Mouse (Mus musculus): ENCODE results near the gene Gm6370. TPM values are rescaled to one million over a fixed set of nuclear protein-coding genes. Genes with fewer than 3 reads are reported as not detected.
"Not testable (repeated sequence)": the region's sequence is repeated elsewhere in the genome, so short reads cannot be mapped to it uniquely, and the experiment has no call there.

Gm6370 gene
- polyA plus RNA-seq, 1 experiment from 2014 or later, result not detected

GRCm38 (mm10) chr5:146471311-146471710 lies 19.9 kb upstream of the Gm6370 start:
- whole genome bisulfite sequencing, result 68% methylated on average over 5 of the region's 5 CpGs
- H3K27me3 ChIP-seq (ENCODE audit: control insufficient read depth, insufficient read depth, low read length), result no peaks in the 10 kb centered on the region
- no peaks in the 10 kb centered on the region for H3K9me3 ChIP-seq (replicated peaks; ENCODE audit: control insufficient read depth, low read length)
- no peak overlapping the region for H3K9ac ChIP-seq (ENCODE audit: low read length)
- H3K36me3 ChIP-seq (ENCODE audit: control insufficient read depth, insufficient read depth, low read length), result no peaks in the 10 kb centered on the region
- no peak for ATAC-seq (ENCODE audit: insufficient read depth, low FRiP score)
- no peak overlapping the region for H3K4me2 ChIP-seq (ENCODE audit: low read depth, low read length)
- no peak overlapping the region for H3K4me3 ChIP-seq (replicated peaks; ENCODE audit: low read length)
- H3K27ac ChIP-seq (ENCODE audit: low read length), result no peak overlapping the region
- no peaks in the 10 kb centered on the region for H3K4me1 ChIP-seq (ENCODE audit: control insufficient read depth, insufficient read depth, low read length)

- Histone ChIP-seq H3K4me2 (ENCODE audit: low read depth, low read length) (no peak overlapping the region), H3K9ac (ENCODE audit: low read length) (no peak overlapping the region), H3K27ac (ENCODE audit: low read length) (no peak overlapping the region), H3K36me3 (ENCODE audit: control insufficient read depth, insufficient read depth, low read length) (no peaks in the 10 kb centered on the region), H3K27me3 (ENCODE audit: control insufficient read depth, insufficient read depth, low read length) (no peaks in the 10 kb centered on the region), H3K4me1 (ENCODE audit: control insufficient read depth, insufficient read depth, low read length) (no peaks in the 10 kb centered on the region), H3K4me3 (replicated peaks; ENCODE audit: low read length) (no peak overlapping the region), H3K9me3 (replicated peaks; ENCODE audit: control insufficient read depth, low read length) (no peaks in the 10 kb centered on the region)
- no peak for ATAC-seq (ENCODE audit: insufficient read depth, low FRiP score)
- WGBS, result 83% methylated on average over 12 of the region's 12 CpGs
These were observed 19.3 kb upstream of the Gm6370 start for GRCm38 (mm10) chr5:146471821-146472220.

GRCm38 (mm10) chr5:146479564-146479963 lies 11.6 kb upstream of the Gm6370 start:
- WGBS, result 7% methylated on average over 4 of the region's 4 CpGs
- ATAC-seq (ENCODE audit: insufficient read depth, low FRiP score); H3K36me3 ChIP-seq (ENCODE audit: control insufficient read depth, insufficient read depth, low read length); H3K9ac ChIP-seq (ENCODE audit: low read length); H3K9me3 ChIP-seq (replicated peaks; ENCODE audit: control insufficient read depth, low read length); H3K27me3 ChIP-seq (ENCODE audit: control insufficient read depth, insufficient read depth, low read length); H3K27ac ChIP-seq (ENCODE audit: low read length); H3K4me1 ChIP-seq (ENCODE audit: control insufficient read depth, insufficient read depth, low read length); H3K4me2 ChIP-seq (ENCODE audit: low read depth, low read length); H3K4me3 ChIP-seq (replicated peaks; ENCODE audit: low read length): not testable (repeated sequence)

GRCm38 (mm10) chr5:146481665-146482064 lies 9.5 kb upstream of the Gm6370 start, which contains the start of gene Gm6408:
TSS of gene Gm6408 (plus strand) at chr5:146481965.
- H3K9ac ChIP-seq (ENCODE audit: low read length); H3K36me3 ChIP-seq (ENCODE audit: control insufficient read depth, insufficient read depth, low read length); ATAC-seq (ENCODE audit: insufficient read depth, low FRiP score); H3K4me1 ChIP-seq (ENCODE audit: control insufficient read depth, insufficient read depth, low read length); H3K27ac ChIP-seq (ENCODE audit: low read length); H3K4me2 ChIP-seq (ENCODE audit: low read depth, low read length); H3K4me3 ChIP-seq (replicated peaks; ENCODE audit: low read length); H3K27me3 ChIP-seq (ENCODE audit: control insufficient read depth, insufficient read depth, low read length); H3K9me3 ChIP-seq (replicated peaks; ENCODE audit: control insufficient read depth, low read length): not testable (repeated sequence)
- 100% methylated on average over 2 of the region's 3 CpGs for WGBS

GRCm38 (mm10) chr5:146488959-146489358 lies 2.2 kb upstream of the Gm6370 start:
- not testable (repeated sequence) for ATAC-seq (ENCODE audit: insufficient read depth, low FRiP score); H3K9me3 ChIP-seq (replicated peaks; ENCODE audit: control insufficient read depth, low read length); H3K36me3 ChIP-seq (ENCODE audit: control insufficient read depth, insufficient read depth, low read length); H3K4me3 ChIP-seq (replicated peaks; ENCODE audit: low read length); H3K27me3 ChIP-seq (ENCODE audit: control insufficient read depth, insufficient read depth, low read length); H3K9ac ChIP-seq (ENCODE audit: low read length); H3K27ac ChIP-seq (ENCODE audit: low read length); H3K4me2 ChIP-seq (ENCODE audit: low read depth, low read length); H3K4me1 ChIP-seq (ENCODE audit: control insufficient read depth, insufficient read depth, low read length)
- WGBS, result 11% methylated on average over 3 of the region's 4 CpGs

GRCm38 (mm10) chr5:146502099-146502498 lies 10.9 kb downstream of the Gm6370 start, which contains the start of gene 4930449I24Rik:
TSS of gene 4930449I24Rik (plus strand) at chr5:146502399.
- not testable (repeated sequence) for H3K27me3 ChIP-seq (ENCODE audit: control insufficient read depth, insufficient read depth, low read length); H3K4me1 ChIP-seq (ENCODE audit: control insufficient read depth, insufficient read depth, low read length); H3K4me3 ChIP-seq (replicated peaks; ENCODE audit: low read length); H3K9ac ChIP-seq (ENCODE audit: low read length); H3K4me2 ChIP-seq (ENCODE audit: low read depth, low read length); H3K27ac ChIP-seq (ENCODE audit: low read length); H3K36me3 ChIP-seq (ENCODE audit: control insufficient read depth, insufficient read depth, low read length); ATAC-seq (ENCODE audit: insufficient read depth, low FRiP score); H3K9me3 ChIP-seq (replicated peaks; ENCODE audit: control insufficient read depth, low read length)
- WGBS, result no CpG with 5 or more reads among the region's 5 CpGs

GRCm38 (mm10) chr5:146513823-146514222 lies 22.7 kb downstream of the Gm6370 start, which contains the start of gene Gm3402:
TSS of gene Gm3402 (plus strand) at chr5:146514123.
- not testable (repeated sequence) for H3K9ac ChIP-seq (ENCODE audit: low read length); H3K4me2 ChIP-seq (ENCODE audit: low read depth, low read length); H3K36me3 ChIP-seq (ENCODE audit: control insufficient read depth, insufficient read depth, low read length); H3K27me3 ChIP-seq (ENCODE audit: control insufficient read depth, insufficient read depth, low read length); H3K9me3 ChIP-seq (replicated peaks; ENCODE audit: control insufficient read depth, low read length); H3K4me3 ChIP-seq (replicated peaks; ENCODE audit: low read length); ATAC-seq (ENCODE audit: insufficient read depth, low FRiP score); H3K4me1 ChIP-seq (ENCODE audit: control insufficient read depth, insufficient read depth, low read length); H3K27ac ChIP-seq (ENCODE audit: low read length)
- no CpG with 5 or more reads among the region's 5 CpGs for WGBS

- H3K27ac ChIP-seq (ENCODE audit: low read length); H3K9ac ChIP-seq (ENCODE audit: low read length); H3K36me3 ChIP-seq (ENCODE audit: control insufficient read depth, insufficient read depth, low read length); ATAC-seq (ENCODE audit: insufficient read depth, low FRiP score); H3K4me3 ChIP-seq (replicated peaks; ENCODE audit: low read length); H3K9me3 ChIP-seq (replicated peaks; ENCODE audit: control insufficient read depth, low read length); H3K4me1 ChIP-seq (ENCODE audit: control insufficient read depth, insufficient read depth, low read length); H3K27me3 ChIP-seq (ENCODE audit: control insufficient read depth, insufficient read depth, low read length); H3K4me2 ChIP-seq (ENCODE audit: low read depth, low read length): not testable (repeated sequence)
- no CpG with 5 or more reads among the region's 3 CpGs for WGBS
These were observed 34.3 kb downstream of the Gm6370 start, which contains the start of gene Gm3404 for GRCm38 (mm10) chr5:146525501-146525900. TSS of gene Gm3404 (plus strand) at chr5:146525801.

GRCm38 (mm10) chr5:146537347-146537746 lies 46.2 kb downstream of the Gm6370 start, which contains the start of gene Gm3409:
TSS of gene Gm3409 (plus strand) at chr5:146537647.
- not testable (repeated sequence) for ATAC-seq (ENCODE audit: insufficient read depth, low FRiP score)
- WGBS, result 93% methylated on average over 2 of the region's 3 CpGs

More at GRCm38 (mm10) chr5:146537347-146537746, 46.2 kb downstream of the Gm6370 start, which contains the start of gene Gm3409:
- not testable (repeated sequence) for H3K27ac ChIP-seq (ENCODE audit: low read length); H3K27me3 ChIP-seq (ENCODE audit: control insufficient read depth, insufficient read depth, low read length); H3K9me3 ChIP-seq (replicated peaks; ENCODE audit: control insufficient read depth, low read length); H3K4me1 ChIP-seq (ENCODE audit: control insufficient read depth, insufficient read depth, low read length); H3K4me2 ChIP-seq (ENCODE audit: low read depth, low read length); H3K9ac ChIP-seq (ENCODE audit: low read length); H3K36me3 ChIP-seq (ENCODE audit: control insufficient read depth, insufficient read depth, low read length); H3K4me3 ChIP-seq (replicated peaks; ENCODE audit: low read length)

Data from stomach, embryonic 16.5 days (tissue).